ENCODE assay signal across 7 mouse cellular contexts in genomic region chr9:83956632-83957314, GRCm38 (mm10). TPM values are rescaled to one million over a fixed set of nuclear protein-coding genes. Genes with fewer than 3 reads are reported as not detected.
DNase-seq lines count a peak whose midpoint lies in the region; ATAC-seq lines count a peak whose summit lies in the region.

No protein-coding gene starts in this region.

- 60% methylated on average over 15 of the region's 15 CpGs for WGBS in embryonic facial prominence, embryonic 10.5 days
- 56% methylated on average over 15 of the region's 15 CpGs for WGBS in midbrain, embryonic 12.5 days

- no peaks in the 10 kb centered on the region for H3K9me3 ChIP-seq in embryonic facial prominence, embryonic 10.5 days
- no peaks in the 10 kb centered on the region for H3K9me3 ChIP-seq in midbrain, embryonic 12.5 days

- no peaks in the 10 kb centered on the region for H3K27me3 ChIP-seq in embryonic facial prominence, embryonic 10.5 days (replicated peaks; ENCODE audit: low read depth, poor library complexity, severe bottlenecking)
- H3K27me3 ChIP-seq in midbrain, embryonic 12.5 days = no peaks in the 10 kb centered on the region

- peak; percentile 92 for ATAC-seq in midbrain, embryonic 12.5 days (ENCODE audit: low FRiP score, low read depth)

- no peak overlapping the region for H3K4me3 ChIP-seq in embryonic facial prominence, embryonic 10.5 days
- no peak overlapping the region for H3K4me3 ChIP-seq in midbrain, embryonic 12.5 days

- no peaks in the 10 kb centered on the region for H3K4me1 ChIP-seq in embryonic facial prominence, embryonic 10.5 days
- H3K4me1 ChIP-seq in midbrain, embryonic 12.5 days = no peaks in the 10 kb centered on the region

- no peak overlapping the region for H3K9ac ChIP-seq in midbrain, embryonic 12.5 days (replicated peaks)

- DNase-seq in adrenal gland, postnatal 10 days = peak; percentile 86
- peak; percentile 78 for DNase-seq in embryonic facial prominence, embryonic 10.5 days (ENCODE audit: low spot score)
- peak; percentile 89 for DNase-seq in heart, adult 11 months
- DNase-seq in kidney, adult 11 months = peak; percentile 66
- DNase-seq in left cerebral cortex, postnatal 4 days = peak; percentile 75
- DNase-seq in skeletal muscle tissue, adult 2 months (ENCODE audit: low read depth, low spot score) = peak; percentile 28

- H3K27ac ChIP-seq in embryonic facial prominence, embryonic 10.5 days (replicated peaks) = no peak overlapping the region
- no peak overlapping the region for H3K27ac ChIP-seq in midbrain, embryonic 12.5 days (replicated peaks)

- intact Hi-C loops in left cerebral cortex, postnatal 4 days (cut with DNase I) = loop anchor here (5.0 kb wide), 2 partner anchors 1371 to 1736 kb away; partner anchors contain the start of gene Tent5a

- H3K36me3 ChIP-seq in embryonic facial prominence, embryonic 10.5 days (replicated peaks) = peaks cover 16% of the 10 kb centered on the region
- no peaks in the 10 kb centered on the region for H3K36me3 ChIP-seq in midbrain, embryonic 12.5 days

- H3K4me2 ChIP-seq in midbrain, embryonic 12.5 days (replicated peaks) = no peak overlapping the region

RNA-seq across cellular contexts. Expression of gene Bckdhb, which starts 31.8 kb away (rescaled TPM):
- 100 to 1,000 TPM; 208 to 221 TPM for total RNA-seq in adrenal gland, postnatal 10 days (2021)
- 64.9 and 68.9 TPM in 2 replicates for polyA plus RNA-seq in embryonic facial prominence, embryonic 10.5 days (2016; fragmentation: Nextera tagmentation; extraction: Ambion mirVana)
- total RNA-seq in left cerebral cortex, postnatal 4 days (2021) = 10 to 100 TPM; 27.7 to 29.6 TPM
- 40.7 and 42.0 TPM in 2 replicates for polyA plus RNA-seq in midbrain, embryonic 12.5 days (2016; fragmentation: Nextera tagmentation; extraction: Ambion mirVana)

Comparison
In these comparisons a context has a peak if more than half of its experiments do, and no peak if none do; other contexts are left out.
1. DNase-seq: peak in every context shown above with its lines; median percentile 89 in heart, adult 11 months; 86 in adrenal gland, postnatal 10 days; 78 in embryonic facial prominence, embryonic 10.5 days; 75 in left cerebral cortex, postnatal 4 days; 66 in kidney, adult 11 months; 28 in skeletal muscle tissue, adult 2 months.
2. RNA of gene Bckdhb, which starts 31.8 kb away (total RNA-seq): 208 to 221 TPM in adrenal gland, postnatal 10 days; 27.7 to 29.6 TPM in left cerebral cortex, postnatal 4 days; every median in the first group is over 4 times any median in the second.